Mouse (Mus musculus) G1E (cell line): ENCODE measurements at regions not wholly inside any gene's neighbourhood (a gene's known extent, or its start where the extent isn't known, plus 50 kb on each side); places are given as distances from the start of the nearest gene placed in this dataset.

Source experiments
- CTCF ChIP-seq: IDR thresholded peaks from 2 replicates; pipeline ENCODE4 v1.5.1; 2012; ENCODE audit warnings: low read depth, low read length, inconsistent platforms, mixed read lengths
- GATA1 ChIP-seq: IDR thresholded peaks from 2 replicates; pipeline ENCODE4 v1.6.1; 2012; ENCODE audit warnings: borderline replicate concordance, low read length, inconsistent platforms, mixed read lengths

DNA sequence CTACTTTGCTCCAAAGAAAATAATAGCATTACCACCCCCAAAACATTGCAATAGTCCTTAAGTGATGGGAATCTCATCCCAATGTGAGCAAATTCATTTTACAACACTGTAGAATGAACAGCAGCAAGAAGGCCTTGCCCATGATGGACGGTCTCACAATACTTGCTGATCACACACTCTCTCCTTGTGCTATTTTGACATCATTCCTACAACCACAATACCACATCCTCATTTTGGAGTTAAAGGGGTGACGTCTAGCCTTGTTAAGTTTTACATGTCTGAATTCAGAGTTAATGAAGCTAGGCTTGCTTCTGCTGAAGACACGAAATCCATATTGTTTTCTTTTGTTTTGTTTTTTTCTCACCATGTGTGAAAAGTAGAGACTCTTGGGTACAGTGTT lies 878.2 kb downstream of the Adgrl2 start:
- TF ChIP-seq CTCF (no peak), GATA1 (no peak)
